Mouse (Mus musculus) urinary bladder, postnatal 14 days (tissue): Measurements from ENCODE around the gene Rpgrip1l.

Experiments
- DNase-seq: peaks from one replicate; pipeline ENCODE4 v3.0.0; 2021; ENCODE audit warnings: low spot score

The Rpgrip1l gene

DNA sequence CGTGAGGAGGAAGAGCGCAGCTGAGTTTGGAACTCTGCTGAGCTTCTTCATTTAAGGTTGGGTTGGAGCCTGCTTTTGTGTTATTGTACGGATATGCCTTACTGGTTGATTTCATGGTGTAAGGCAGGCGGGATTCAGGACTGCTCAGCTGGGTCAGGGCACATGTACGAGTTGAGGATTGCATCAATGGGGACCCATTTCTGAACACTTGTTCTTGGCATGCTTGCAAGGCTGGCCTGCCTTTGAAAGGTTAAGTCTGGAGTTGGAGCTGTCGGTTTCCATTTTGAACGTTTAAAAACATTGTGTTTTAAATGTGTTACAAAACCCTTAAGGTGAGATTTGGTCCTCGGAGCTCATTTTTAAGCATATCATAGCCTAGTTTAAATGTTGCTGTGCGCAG, 16.0 kb upstream of the Rpgrip1l start:
- DNase-seq, result no peak

DNA sequence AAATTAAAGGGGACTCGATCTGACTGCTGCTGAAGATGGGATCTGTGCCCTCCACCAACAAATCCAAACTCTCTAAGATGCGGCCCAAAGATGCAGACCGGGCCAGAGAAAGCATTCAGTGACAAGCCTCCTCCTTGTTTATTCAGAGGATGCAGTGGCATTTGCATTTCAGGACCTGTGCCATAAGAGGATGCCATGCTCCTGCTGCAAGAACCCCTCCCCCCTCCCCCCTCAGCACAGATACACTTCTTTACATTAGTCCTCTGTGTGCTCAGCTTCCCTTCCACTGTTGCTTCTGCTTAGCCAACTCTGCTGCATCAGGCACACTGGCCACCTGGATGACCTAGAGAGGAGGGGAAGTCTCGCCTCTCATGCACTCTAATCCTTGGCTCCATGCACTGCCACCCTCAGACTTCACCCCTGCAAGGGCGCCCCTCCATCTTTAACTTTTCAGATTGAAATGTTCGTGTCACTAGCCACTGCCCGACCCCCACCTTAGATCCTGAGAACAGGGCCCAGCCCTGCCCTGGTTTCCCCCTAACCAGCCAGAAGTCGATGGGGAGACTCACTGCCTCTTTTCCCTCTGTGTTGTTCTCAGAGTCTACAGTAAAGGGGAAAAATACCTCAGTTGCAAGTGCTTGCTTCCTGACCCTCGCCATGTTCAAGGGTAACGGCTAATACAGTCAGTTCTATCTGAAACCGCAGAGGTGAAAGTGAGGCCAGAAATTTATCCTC, 14.6 kb upstream of the Rpgrip1l start:
- no peak for DNase-seq

- no peak for DNase-seq
These were observed 13.9 kb upstream of the Rpgrip1l start for GRCm38 (mm10) chr8:91326946-91327345.

GRCm38 (mm10) chr8:91326018-91326417, 13.0 kb upstream of the Rpgrip1l start:
- DNase-seq, result no peak

DNA sequence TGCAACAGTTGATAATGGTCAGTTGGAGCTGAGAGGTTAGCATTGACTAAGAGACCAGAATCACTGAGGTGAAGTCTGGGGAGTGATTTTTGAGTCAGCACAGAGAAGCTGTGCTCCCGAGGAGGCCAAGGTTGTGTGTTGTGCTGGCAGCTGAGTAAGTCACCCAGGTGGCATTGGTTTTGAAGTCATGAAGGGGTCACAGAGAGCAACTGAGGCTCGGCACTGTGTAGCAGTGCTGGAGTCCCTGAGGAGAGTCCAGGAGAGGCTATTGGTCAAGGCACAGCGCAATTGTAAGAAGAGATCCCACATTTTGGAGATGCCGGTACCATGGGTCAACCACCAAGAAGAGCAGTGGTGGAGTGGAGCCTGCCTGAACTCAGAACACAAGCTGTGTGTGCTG, 11.9 kb upstream of the Rpgrip1l start:
- no peak for DNase-seq

DNA sequence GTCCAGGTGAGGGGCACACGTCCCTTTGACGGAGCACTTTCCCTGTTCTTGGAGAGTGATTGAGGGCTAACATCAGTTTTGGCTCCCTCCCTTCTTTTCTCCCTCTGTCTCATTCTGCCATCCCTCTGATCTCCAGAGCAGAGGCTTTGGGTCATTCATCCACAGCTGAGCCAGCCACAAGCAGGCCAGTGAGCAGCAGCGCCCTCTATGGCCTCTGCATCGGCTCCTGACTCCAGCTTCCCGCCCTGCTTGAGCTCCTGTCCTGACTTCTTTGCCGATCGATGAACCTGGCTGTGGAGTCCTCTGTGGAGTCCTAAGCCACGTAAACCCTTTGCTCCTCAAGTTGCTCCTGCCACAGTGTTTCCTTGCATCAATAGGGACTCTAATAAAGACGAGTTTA, 11.2 kb upstream of the Rpgrip1l start:
- no peak for DNase-seq

GRCm38 (mm10) chr8:91323511-91323910, 10.4 kb upstream of the Rpgrip1l start:
- DNase-seq, result no peak

GRCm38 (mm10) chr8:91318938-91319729, 6.1 kb upstream of the Rpgrip1l start:
- no peak for DNase-seq

GRCm38 (mm10) chr8:91317567-91318227, 4.6 kb upstream of the Rpgrip1l start:
- no peak for DNase-seq

- DNase-seq, result no peak
These were observed 720 bp downstream of the Rpgrip1l start for GRCm38 (mm10) chr8:91312342-91312741.

DNA sequence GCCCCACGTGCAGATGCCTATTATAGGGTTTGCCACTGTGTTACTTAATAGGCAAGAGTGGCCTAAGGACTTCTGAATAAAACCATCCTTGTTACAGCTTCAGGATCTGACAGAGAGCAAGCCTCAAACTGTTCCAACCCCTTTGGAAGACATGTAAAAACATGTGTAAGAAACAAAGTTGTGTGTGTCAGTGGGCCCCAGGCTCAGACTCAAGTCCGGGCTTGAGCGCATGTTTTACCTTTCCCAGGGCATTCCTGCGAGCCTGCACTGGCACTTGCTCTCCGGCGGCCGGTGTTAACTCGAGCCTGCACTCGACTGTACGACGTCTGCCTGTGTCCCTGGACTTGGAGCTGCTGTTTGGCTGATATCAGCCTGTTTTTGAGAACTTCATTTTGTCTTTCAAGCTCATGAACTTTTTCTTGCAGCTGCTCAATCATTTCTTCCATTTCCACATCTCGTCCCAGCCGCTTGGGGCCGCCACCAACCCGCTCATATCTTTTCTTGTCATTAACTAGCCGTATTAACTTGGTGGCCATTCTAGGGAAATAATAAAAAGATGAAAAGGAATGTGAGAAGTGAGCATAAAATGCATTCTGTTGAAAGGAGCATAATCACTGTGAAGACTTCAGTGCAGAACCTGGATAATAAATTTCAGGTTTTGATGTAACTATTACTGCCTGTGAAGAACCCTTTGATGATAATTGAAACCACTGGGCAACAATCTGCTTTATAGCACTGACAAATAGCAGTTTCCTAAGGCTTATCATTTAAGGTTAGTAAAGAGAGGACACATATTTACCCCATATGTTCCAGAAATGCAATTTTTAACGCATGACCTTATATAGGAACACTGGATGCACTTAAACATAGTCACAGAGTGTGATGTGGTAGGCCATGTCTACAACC, 8.3 kb downstream of the Rpgrip1l start:
- DNase-seq, result peak; percentile 81

GRCm38 (mm10) chr8:91298672-91299071, 14.4 kb downstream of the Rpgrip1l start:
- no peak for DNase-seq

- no peak for DNase-seq
These were observed 17.3 kb downstream of the Rpgrip1l start for GRCm38 (mm10) chr8:91295786-91296185.

DNA sequence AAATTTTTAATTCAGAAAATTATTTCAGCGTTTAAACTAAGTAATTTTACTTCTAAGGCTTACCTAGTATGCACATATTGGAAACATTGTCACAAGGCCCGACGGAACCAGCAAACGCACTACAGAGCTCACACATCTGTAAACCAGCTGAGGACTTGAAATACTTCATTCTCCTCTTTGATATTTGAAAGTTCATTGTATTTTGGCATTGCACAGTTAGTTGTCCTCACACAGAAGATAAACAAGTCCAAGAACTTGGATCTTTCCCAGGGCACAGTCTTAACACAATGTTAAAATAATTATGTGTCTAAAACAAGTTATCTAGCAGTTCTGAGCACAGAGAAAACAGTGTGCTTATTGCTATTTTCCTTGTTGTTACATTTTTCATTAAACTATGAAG, 22.5 kb downstream of the Rpgrip1l start:
- no peak for DNase-seq

GRCm38 (mm10) chr8:91286237-91286636, 26.8 kb downstream of the Rpgrip1l start:
- no peak for DNase-seq

DNA sequence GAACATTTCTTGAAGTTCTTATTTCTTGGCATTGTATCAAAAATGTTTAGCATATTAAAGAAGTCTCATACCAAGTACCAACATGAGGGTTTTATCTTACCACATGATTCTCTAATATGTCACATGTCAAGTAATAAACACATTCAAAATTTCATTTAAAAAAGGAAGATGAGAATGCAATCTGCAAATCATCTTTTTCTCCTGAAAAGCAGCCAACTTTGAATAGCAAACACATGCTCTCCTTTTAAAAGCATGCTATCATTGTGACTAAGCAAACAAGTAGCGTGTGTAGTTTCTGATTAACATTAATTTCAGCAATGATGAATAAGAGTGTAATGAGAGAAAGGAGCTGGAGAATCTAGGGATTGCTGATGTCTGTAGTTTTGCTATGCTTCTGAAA, 29.2 kb downstream of the Rpgrip1l start:
- no peak for DNase-seq

DNA sequence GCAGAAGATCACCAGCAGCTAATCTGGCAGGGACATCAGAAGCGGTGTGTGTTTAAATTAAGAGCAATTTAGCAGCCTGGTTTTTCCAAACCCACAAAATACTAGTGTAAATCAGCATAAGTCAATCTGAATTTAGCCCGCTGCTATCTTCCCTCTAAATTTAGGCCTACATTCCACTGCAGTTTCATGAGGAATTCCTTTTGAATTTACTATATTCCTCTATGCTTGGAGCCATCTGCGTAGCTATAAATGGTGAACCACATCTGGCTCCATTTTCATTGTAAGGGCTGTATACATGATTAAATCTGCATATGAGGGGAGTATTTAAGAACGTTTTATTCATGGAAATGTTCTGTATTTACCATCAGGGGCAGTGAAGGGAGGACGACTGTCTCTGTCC, 30.4 kb downstream of the Rpgrip1l start:
- no peak for DNase-seq

- DNase-seq, result no peak
These were observed 31.5 kb downstream of the Rpgrip1l start for GRCm38 (mm10) chr8:91281545-91281944.

DNA sequence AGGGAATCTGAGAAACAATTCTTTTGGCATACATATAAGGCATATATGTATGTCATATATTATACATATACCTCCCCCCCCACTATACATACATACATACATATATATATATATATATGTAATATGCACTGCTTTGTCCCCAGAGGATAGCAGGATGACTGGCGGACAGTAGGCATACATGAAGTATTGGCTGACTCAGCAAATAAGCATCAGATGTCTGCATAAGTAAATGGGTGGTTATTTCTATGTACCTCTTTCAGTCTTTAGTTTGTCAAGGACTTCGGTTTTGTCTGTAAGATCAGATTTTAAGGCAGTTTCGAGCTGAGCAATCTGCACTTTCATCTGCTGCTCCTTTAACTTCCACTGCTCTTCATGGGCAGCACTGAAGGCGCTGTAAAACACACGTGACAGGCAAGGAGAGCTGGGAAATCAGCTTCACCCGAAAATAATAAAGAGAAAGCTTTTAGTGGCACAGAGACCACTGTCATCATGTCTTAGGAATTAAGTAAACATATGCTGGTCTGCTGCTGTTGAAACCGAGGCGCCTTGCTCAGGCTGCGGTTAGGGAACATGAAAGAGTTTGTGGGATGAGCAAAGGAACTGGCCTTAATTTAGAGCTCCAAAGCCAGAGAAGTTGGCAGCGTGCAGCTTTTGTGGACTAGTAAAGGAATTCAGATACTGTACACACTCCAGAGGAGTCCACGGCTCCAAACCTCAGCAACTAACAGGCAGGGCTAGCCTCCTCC, 32.4 kb downstream of the Rpgrip1l start:
- peak; percentile 26 for DNase-seq

- DNase-seq, result no peak
These were observed 35.0 kb downstream of the Rpgrip1l start for GRCm38 (mm10) chr8:91278060-91278459.

DNA sequence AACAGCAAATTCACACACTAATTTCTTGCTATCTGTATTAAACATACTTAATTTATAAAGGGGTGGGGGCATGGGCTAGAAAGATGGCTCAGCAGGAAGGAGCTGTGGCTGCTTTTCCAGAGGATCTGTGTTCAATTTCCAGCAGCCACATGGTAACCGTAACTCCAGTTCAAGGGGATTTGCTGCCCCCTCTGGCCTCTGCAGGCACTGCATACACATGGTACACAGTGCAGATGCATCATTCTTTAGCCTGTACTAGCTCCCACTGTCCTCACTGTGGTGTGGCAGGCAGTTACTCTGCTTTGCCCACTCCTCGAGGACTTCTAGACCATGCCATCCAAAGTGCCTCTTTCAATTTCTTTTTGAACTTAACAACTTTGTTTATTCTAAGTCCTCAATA, 36.7 kb downstream of the Rpgrip1l start:
- DNase-seq, result no peak
